Mouse (Mus musculus) leukemia stem cell, adult 10-12 weeks (primary cell): Measurements from ENCODE around the gene Dhdds. TPM values are rescaled to one million over a fixed set of nuclear protein-coding genes. Genes with fewer than 3 reads are reported as not detected.

Source experiments
- polyA plus RNA-seq: library from polyadenylated mRNA; stranded (reverse); fragments of >175 nt; gene quantifications from 2 replicates; pipeline ENCODE4 v1.2.3, GENCODE M21; 2012; ENCODE audit warnings: low replicate concordance

Gene Dhdds
- 21.6 and 41.7 TPM in 2 replicates for polyA plus RNA-seq

DNA sequence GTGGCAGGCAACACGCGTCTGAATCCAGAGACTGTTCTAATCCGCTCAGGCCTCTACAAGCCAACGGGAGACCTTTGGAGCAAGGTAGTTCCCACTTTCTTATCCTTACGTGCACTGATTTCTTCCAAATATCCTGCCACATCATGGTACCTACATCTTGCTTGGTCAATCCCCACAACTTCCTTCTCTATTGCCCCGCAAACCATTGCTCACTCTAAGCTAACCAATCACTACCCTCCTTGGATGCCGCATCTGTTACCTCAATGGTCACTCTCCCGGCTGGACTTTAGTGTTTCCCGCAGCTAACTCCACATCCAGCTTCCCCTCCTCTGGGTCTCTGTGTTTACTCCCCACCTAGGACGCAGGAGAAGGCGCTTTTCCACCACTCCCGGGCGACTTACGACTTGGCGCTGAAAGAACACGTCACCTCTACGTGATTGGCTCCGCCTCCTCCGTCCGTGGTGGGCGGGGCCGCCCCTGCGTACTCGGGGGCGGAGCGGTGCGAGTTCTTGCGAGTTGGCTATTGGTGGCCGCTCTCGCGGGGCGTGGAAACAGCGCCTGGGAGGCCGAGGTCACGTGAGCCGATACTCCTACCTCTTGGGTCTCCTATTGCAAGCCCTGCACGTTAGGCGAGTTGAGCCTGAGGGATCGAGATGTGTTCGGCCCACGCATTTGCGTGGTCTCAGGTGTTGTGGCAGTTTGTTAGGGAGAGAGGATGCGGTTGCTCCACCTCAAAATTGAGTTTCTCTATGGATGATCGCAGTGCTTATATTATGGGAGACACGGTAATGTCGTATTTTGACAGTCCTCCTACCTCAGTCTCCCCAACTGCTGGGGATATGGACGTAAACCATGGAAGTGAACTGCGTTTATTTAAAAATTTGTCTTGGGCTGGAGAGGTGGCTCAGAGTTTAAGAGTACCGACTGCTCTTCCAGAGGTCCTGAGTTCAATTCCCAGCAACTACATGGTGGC is at the start of gene Dhdds:
Gene Dhdds (minus strand): TSS at position 453 of the 973 bp plus-strand sequence.

GRCm38 (mm10) chr4:134018779-134019145 is 18.0 kb upstream of the Dhdds start, which contains the start of gene Lin28a:
Gene Lin28a, minus strand, starts transcription at chr4:134018841.

DNA sequence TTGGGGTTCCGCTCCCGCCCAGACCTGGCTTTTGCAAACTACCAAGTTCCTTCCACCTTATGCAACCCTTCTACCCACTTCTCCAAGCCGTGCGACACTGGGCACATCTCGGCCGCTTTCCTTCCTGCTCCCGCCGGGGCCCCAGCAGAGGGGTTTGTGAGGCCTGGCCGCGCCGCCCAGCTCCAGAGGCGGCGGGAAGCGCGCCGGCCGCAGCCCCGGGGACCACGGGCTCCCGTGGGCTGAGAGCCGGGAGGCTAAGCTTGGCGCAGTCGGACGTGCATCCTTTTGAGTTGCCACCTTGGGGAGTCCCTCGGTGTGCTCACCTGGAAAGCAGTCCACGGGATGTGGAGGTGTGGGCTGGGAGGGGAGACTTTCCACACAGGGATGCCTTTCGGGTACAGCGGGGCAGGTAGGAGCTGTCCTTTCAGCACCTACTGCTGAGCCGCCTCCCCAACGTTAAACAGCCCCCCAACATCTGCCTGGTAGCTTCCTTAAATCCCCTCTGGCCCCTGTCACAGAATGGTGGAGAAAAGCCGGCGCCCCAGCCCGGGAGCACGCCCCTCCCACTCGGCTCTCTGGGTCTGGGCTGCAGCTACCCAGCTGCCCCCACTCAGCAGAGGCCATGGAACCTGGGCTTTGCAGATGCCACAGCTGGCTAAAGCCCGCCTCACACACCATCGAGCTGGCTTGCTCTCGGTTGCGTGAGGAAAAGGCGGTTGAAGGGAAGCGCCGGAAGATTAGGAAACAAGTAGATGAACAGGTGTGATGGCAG is 32.4 kb downstream of the Dhdds start, which contains the start of gene Hmgn2:
Gene Hmgn2 (minus strand): TSS at position 501 of the 772 bp plus-strand sequence.

Other genes starting within 250 kb of the Dhdds start
- gene Arid1a, start 244.1 kb downstream of the Dhdds start, polyA plus RNA-seq, result 95.3 and 252 TPM in 2 replicates
- gene Rps6ka1, start 113.1 kb downstream of the Dhdds start, polyA plus RNA-seq, result 45.3 and 63.8 TPM in 2 replicates
- 242 and 338 TPM in 2 replicates for gene Hmgn2, start 32.3 kb downstream of the Dhdds start, polyA plus RNA-seq
- 1.4 TPM in 1 of 2 replicates, not detected in the other for gene Lin28a, start 17.9 kb upstream of the Dhdds start, polyA plus RNA-seq
- gene Zfp683, start 52.9 kb upstream of the Dhdds start, polyA plus RNA-seq, result 0.19 and 0.39 TPM in 2 replicates
- gene Crybg2, start 59.9 kb upstream of the Dhdds start, polyA plus RNA-seq, result 0.10 TPM in 1 of 2 replicates, not detected in the other
- gene Cd52, start 94.2 kb upstream of the Dhdds start, polyA plus RNA-seq, result 37.5 and 134 TPM in 2 replicates
- gene Ubxn11, start 101.7 kb upstream of the Dhdds start, polyA plus RNA-seq, result 5.3 and 17.0 TPM in 2 replicates
- 32.8 and 98.2 TPM in 2 replicates for gene Sh3bgrl3, start 127.9 kb upstream of the Dhdds start, polyA plus RNA-seq
- gene Cep85, start 186.2 kb upstream of the Dhdds start, polyA plus RNA-seq, result 12.9 and 72.9 TPM in 2 replicates
- gene Gm7534, start 202.1 kb upstream of the Dhdds start, polyA plus RNA-seq, result not detected in 2 replicates
- not detected in 2 replicates for gene Catsper4, start 226.5 kb upstream of the Dhdds start, polyA plus RNA-seq
- 0.11 and 0.14 TPM in 2 replicates for gene Cnksr1, start 237.5 kb upstream of the Dhdds start, polyA plus RNA-seq
- not detected in 2 replicates for gene E130218I03Rik, start 242.7 kb upstream of the Dhdds start, polyA plus RNA-seq
- 34.9 and 47.9 TPM in 2 replicates for gene Zfp593, start 244.7 kb upstream of the Dhdds start, polyA plus RNA-seq
- not detected in 2 replicates for gene Gm30191, start 246.0 kb upstream of the Dhdds start, polyA plus RNA-seq